Mouse (Mus musculus) thymus, adult 2 months (tissue): ENCODE measurements around the gene Hck.

Experiments used
- CTCF ChIP-seq: fragments of 200-500 bp; IDR thresholded peaks from 2 replicates; pipeline ENCODE4 v1.5.1; 2012; ENCODE audit warnings: mild to moderate bottlenecking, control low read depth, low read length, moderate library complexity, borderline replicate concordance; ENCODE audit not compliant: control insufficient read depth, poor library complexity, insufficient read depth; ENCODE audit errors: extremely low read depth
- POLR2A ChIP-seq: fragments of 200-500 bp; IDR thresholded peaks from 2 replicates; pipeline ENCODE4 v1.6.1; 2012; ENCODE audit warnings: mild to moderate bottlenecking, low read length, control low read depth, moderate library complexity; ENCODE audit not compliant: control insufficient read depth, poor library complexity, insufficient read depth; ENCODE audit errors: extremely low read depth

- TF ChIP-seq POLR2A (no peak; the same call in 1 of the 2 replicates), CTCF (no peak)
Measured at GRCm38 (mm10) chr2:153161684-153162080, 53.4 kb downstream of the Hck start.
